Mouse (Mus musculus): Measurements from ENCODE around the gene Pnkd.

Gene Pnkd

GRCm38 (mm10) chr1:74304946-74305345 is 20.2 kb downstream of the Pnkd start:
- H3K9me3 ChIP-seq (ENCODE audit: low read length): no peaks in the 10 kb centered on the region
- TF ChIP-seq CTCF (conservative IDR thresholded peaks at IDR 0.05; ENCODE audit: low read length) (no peak), NANOG (IDR thresholded peaks at IDR 0.05; ENCODE audit: borderline replicate concordance, low read length) (no peak), POU5F1 (IDR thresholded peaks at IDR 0.05; ENCODE audit: borderline replicate concordance, low read length) (no peak)

GRCm38 (mm10) chr1:74305522-74305921 is 20.8 kb downstream of the Pnkd start, which contains the start of gene Tmbim1:
Tmbim1 (minus strand) TSS chr1:74305622.
- peaks cover 10% of the 10 kb centered on the region for H3K36me3 ChIP-seq (ENCODE audit: insufficient read depth, low read length)
- no peaks in the 10 kb centered on the region for H3K9me3 ChIP-seq (ENCODE audit: low read length)
- H3K4me3 ChIP-seq (replicated peaks; ENCODE audit: low read length): peak within 1 kb of the TSS; percentile 86
- TF ChIP-seq CTCF (conservative IDR thresholded peaks at IDR 0.05; ENCODE audit: low read length) (no peak), NANOG (IDR thresholded peaks at IDR 0.05; ENCODE audit: borderline replicate concordance, low read length) (no peak), POU5F1 (IDR thresholded peaks at IDR 0.05; ENCODE audit: borderline replicate concordance, low read length) (no peak)
- no peaks in the 10 kb centered on the region for H3K27me3 ChIP-seq (ENCODE audit: insufficient read depth, low read length)
- peaks cover 83% of the 10 kb centered on the region for H3K4me1 ChIP-seq (replicated peaks; ENCODE audit: low read depth, low read length)

More at GRCm38 (mm10) chr1:74304946-74305345, 20.2 kb downstream of the Pnkd start:
- no peaks in the 10 kb centered on the region for H3K27me3 ChIP-seq (ENCODE audit: insufficient read depth, low read length)
- H3K4me1 ChIP-seq (replicated peaks; ENCODE audit: low read depth, low read length): peaks cover 83% of the 10 kb centered on the region
- no peak overlapping the region for H3K4me3 ChIP-seq (replicated peaks; ENCODE audit: low read length)
- H3K36me3 ChIP-seq (ENCODE audit: insufficient read depth, low read length): peaks cover 10% of the 10 kb centered on the region

- Histone ChIP-seq H3K36me3 (ENCODE audit: insufficient read depth, low read length) (no peaks in the 10 kb centered on the region), H3K4me3 (replicated peaks; ENCODE audit: low read length) (0 out of 2 replicates have a peak overlapping the region, but pooled peaks have one; percentile 13), H3K4me1 (replicated peaks; ENCODE audit: low read depth, low read length) (peaks cover 78% of the 10 kb centered on the region), H3K9me3 (ENCODE audit: low read length) (no peaks in the 10 kb centered on the region), H3K27me3 (ENCODE audit: insufficient read depth, low read length) (no peaks in the 10 kb centered on the region)
- TF ChIP-seq CTCF (conservative IDR thresholded peaks at IDR 0.05; ENCODE audit: low read length) (no peak), NANOG (IDR thresholded peaks at IDR 0.05; ENCODE audit: borderline replicate concordance, low read length) (no peak), POU5F1 (IDR thresholded peaks at IDR 0.05; ENCODE audit: borderline replicate concordance, low read length) (no peak)
These were observed 22.4 kb downstream of the Pnkd start for GRCm38 (mm10) chr1:74307146-74307545.

GRCm38 (mm10) chr1:74308001-74308964 is 23.6 kb downstream of the Pnkd start:
- H3K4me3 ChIP-seq (replicated peaks; ENCODE audit: low read length): peak overlapping the region; percentile 13; the same call in 1 of the 2 replicates
- H3K36me3 ChIP-seq (ENCODE audit: insufficient read depth, low read length): no peaks in the 10 kb centered on the region
- no peaks in the 10 kb centered on the region for H3K27me3 ChIP-seq (ENCODE audit: insufficient read depth, low read length)
- peak; percentile 91; the same call in 1 of the 2 replicates for TF ChIP-seq NANOG (IDR thresholded peaks at IDR 0.05; ENCODE audit: borderline replicate concordance, low read length)
- TF ChIP-seq CTCF (conservative IDR thresholded peaks at IDR 0.05; ENCODE audit: low read length): no peak
- no peak for TF ChIP-seq POU5F1 (IDR thresholded peaks at IDR 0.05; ENCODE audit: borderline replicate concordance, low read length)
- H3K9me3 ChIP-seq (ENCODE audit: low read length): no peaks in the 10 kb centered on the region
- H3K4me1 ChIP-seq (replicated peaks; ENCODE audit: low read depth, low read length): peaks cover 67% of the 10 kb centered on the region

- Histone ChIP-seq H3K27me3 (ENCODE audit: insufficient read depth, low read length) (no peaks in the 10 kb centered on the region), H3K4me3 (replicated peaks; ENCODE audit: low read length) (peak overlapping the region; percentile 14), H3K9me3 (ENCODE audit: low read length) (no peaks in the 10 kb centered on the region), H3K36me3 (ENCODE audit: insufficient read depth, low read length) (no peaks in the 10 kb centered on the region), H3K4me1 (replicated peaks; ENCODE audit: low read depth, low read length) (peaks cover 61% of the 10 kb centered on the region)
- TF ChIP-seq POU5F1 (IDR thresholded peaks at IDR 0.05; ENCODE audit: borderline replicate concordance, low read length) (no peak), NANOG (IDR thresholded peaks at IDR 0.05; ENCODE audit: borderline replicate concordance, low read length) (no peak)
These were observed 25.0 kb downstream of the Pnkd start for GRCm38 (mm10) chr1:74309767-74310166.

GRCm38 (mm10) chr1:74313049-74313692 is 28.4 kb downstream of the Pnkd start:
- no peaks in the 10 kb centered on the region for H3K27me3 ChIP-seq (ENCODE audit: insufficient read depth, low read length)
- no peaks in the 10 kb centered on the region for H3K9me3 ChIP-seq (ENCODE audit: low read length)
- H3K4me3 ChIP-seq (replicated peaks; ENCODE audit: low read length): no peak overlapping the region
- no peaks in the 10 kb centered on the region for H3K36me3 ChIP-seq (ENCODE audit: insufficient read depth, low read length)
- peaks cover 29% of the 10 kb centered on the region for H3K4me1 ChIP-seq (replicated peaks; ENCODE audit: low read depth, low read length)
- TF ChIP-seq POU5F1 (IDR thresholded peaks at IDR 0.05; ENCODE audit: borderline replicate concordance, low read length) (no peak), CTCF (conservative IDR thresholded peaks at IDR 0.05; ENCODE audit: low read length) (peak; percentile 61), NANOG (IDR thresholded peaks at IDR 0.05; ENCODE audit: borderline replicate concordance, low read length) (no peak)

- Histone ChIP-seq H3K4me3 (replicated peaks; ENCODE audit: low read length) (no peak overlapping the region), H3K27me3 (ENCODE audit: insufficient read depth, low read length) (no peaks in the 10 kb centered on the region), H3K9me3 (ENCODE audit: low read length) (no peaks in the 10 kb centered on the region), H3K36me3 (ENCODE audit: insufficient read depth, low read length) (no peaks in the 10 kb centered on the region), H3K4me1 (replicated peaks; ENCODE audit: low read depth, low read length) (peaks cover 12% of the 10 kb centered on the region)
- TF ChIP-seq POU5F1 (IDR thresholded peaks at IDR 0.05; ENCODE audit: borderline replicate concordance, low read length) (no peak), CTCF (conservative IDR thresholded peaks at IDR 0.05; ENCODE audit: low read length) (no peak), NANOG (IDR thresholded peaks at IDR 0.05; ENCODE audit: borderline replicate concordance, low read length) (no peak)
These were observed 30.1 kb downstream of the Pnkd start for GRCm38 (mm10) chr1:74314796-74315195.

- H3K4me3 ChIP-seq (replicated peaks; ENCODE audit: low read length): no peak overlapping the region
- H3K9me3 ChIP-seq (ENCODE audit: low read length): peaks cover 4% of the 10 kb centered on the region
- H3K4me1 ChIP-seq (replicated peaks; ENCODE audit: low read depth, low read length): peaks cover 5% of the 10 kb centered on the region; the same call in 1 of the 2 replicates
- no peaks in the 10 kb centered on the region for H3K36me3 ChIP-seq (ENCODE audit: insufficient read depth, low read length)
- H3K27me3 ChIP-seq (ENCODE audit: insufficient read depth, low read length): no peaks in the 10 kb centered on the region
- no peak for TF ChIP-seq POU5F1 (IDR thresholded peaks at IDR 0.05; ENCODE audit: borderline replicate concordance, low read length)
- no peak for TF ChIP-seq CTCF (conservative IDR thresholded peaks at IDR 0.05; ENCODE audit: low read length)
- TF ChIP-seq NANOG (IDR thresholded peaks at IDR 0.05; ENCODE audit: borderline replicate concordance, low read length): no peak
These were observed 31.5 kb downstream of the Pnkd start for GRCm38 (mm10) chr1:74316114-74316827.

All from E14TG2a.4 (cell line).